Mouse (Mus musculus) forebrain, embryonic 16.5 days (tissue): ENCODE measurements around the gene Vps37d. TPM values are rescaled to one million over a fixed set of nuclear protein-coding genes. Genes with fewer than 3 reads are reported as not detected.

Experiments used
- ATAC-seq: fragments of 200-750 bp; cut with Nextera tagmentation; 2 replicates; pipeline ENCODE4 v1.8.0; 2017; ENCODE audit warnings: mild to moderate bottlenecking, moderate library complexity
- H3K27ac ChIP-seq: fragments of 300-500 bp; sonication (generic); 2 replicates; pipeline ENCODE4 v1.5.1; 2014; ENCODE audit warnings: low read length, control low read depth
- H3K27me3 ChIP-seq: fragments of 300-500 bp; sonication (generic); replicated peaks from 2 replicates; pipeline ENCODE4 v1.6.1; 2014; ENCODE audit warnings: low read length; ENCODE audit not compliant: control insufficient read depth, insufficient read depth
- H3K36me3 ChIP-seq: fragments of 300-500 bp; sonication (generic); 2 replicates; pipeline ENCODE4 v1.6.1; 2014; ENCODE audit not compliant: control insufficient read depth, insufficient read depth
- H3K4me1 ChIP-seq: fragments of 300-500 bp; sonication (generic); replicated peaks from 2 replicates; pipeline ENCODE4 v1.6.1; 2014; ENCODE audit warnings: low read length; ENCODE audit not compliant: control insufficient read depth, insufficient read depth
- H3K4me2 ChIP-seq: fragments of 300-500 bp; sonication (generic); 2 replicates; pipeline ENCODE4 v1.6.1; 2014; ENCODE audit warnings: mild to moderate bottlenecking, low read length, control low read depth
- H3K4me3 ChIP-seq: fragments of 300-500 bp; sonication (generic); replicated peaks from 2 replicates; pipeline ENCODE4 v1.5.1; 2014; ENCODE audit warnings: mild to moderate bottlenecking, low read length, control low read depth
- H3K9ac ChIP-seq: fragments of 300-500 bp; sonication (generic); replicated peaks from 2 replicates; pipeline ENCODE4 v1.6.1; 2014; ENCODE audit warnings: low read depth, low read length, control low read depth
- H3K9me3 ChIP-seq: fragments of 300-500 bp; sonication (generic); 2 replicates; pipeline ENCODE4 v1.6.1; 2016; ENCODE audit warnings: low read length; ENCODE audit not compliant: control insufficient read depth
- WGBS: fragments of 180-500 bp; shearing (Covaris S2); extraction: QIAGEN DNeasy Blood & Tissue Kit; methylation state at CpG from one replicate; pipeline ENCODE4 v1.1.7; 2014; 5-methylcytosine and 5-hydroxymethylcytosine counted together
- polyA plus RNA-seq: library from polyadenylated mRNA; unstranded; fragments of >200 nt; fragmentation: Nextera tagmentation; extraction: Ambion mirVana; gene quantifications from 2 replicates; pipeline ENCODE4 v1.2.1, GENCODE M21; 2015

The Vps37d gene
- polyA plus RNA-seq, 1 experiment from 2014 or later = 27.2 TPM

DNA sequence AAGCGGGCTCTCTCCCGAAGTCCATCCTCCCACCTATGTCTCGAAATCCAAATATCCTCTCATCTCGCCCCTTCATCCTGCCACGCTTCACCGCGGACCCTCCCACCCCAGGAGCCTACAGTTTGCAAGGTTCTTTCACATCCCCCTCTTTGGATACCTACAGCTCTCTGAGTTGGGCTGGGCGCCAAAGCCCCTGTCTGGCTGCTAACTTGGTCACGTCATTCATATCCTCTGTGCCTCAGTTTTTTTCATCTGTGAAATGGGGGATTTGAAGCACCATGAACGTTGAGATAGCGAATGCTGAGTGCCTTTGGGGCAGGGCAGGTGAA is 380 bp upstream of the Vps37d start:
- Histone ChIP-seq H3K4me1 (peaks cover 20% of the 10 kb centered on the region), H3K9me3 (no peaks in the 10 kb centered on the region), H3K27ac (no peak overlapping the region), H3K36me3 (no peaks in the 10 kb centered on the region), H3K9ac (peak overlapping the region; percentile 96), H3K4me2 (peak overlapping the region; percentile 75), H3K4me3 (peak overlapping the region; percentile 71), H3K27me3 (no peaks in the 10 kb centered on the region)
- under 1% methylated on average over 11 of the region's 11 CpGs for WGBS
- ATAC-seq = no peak; the same call in 1 of the 2 replicates

DNA sequence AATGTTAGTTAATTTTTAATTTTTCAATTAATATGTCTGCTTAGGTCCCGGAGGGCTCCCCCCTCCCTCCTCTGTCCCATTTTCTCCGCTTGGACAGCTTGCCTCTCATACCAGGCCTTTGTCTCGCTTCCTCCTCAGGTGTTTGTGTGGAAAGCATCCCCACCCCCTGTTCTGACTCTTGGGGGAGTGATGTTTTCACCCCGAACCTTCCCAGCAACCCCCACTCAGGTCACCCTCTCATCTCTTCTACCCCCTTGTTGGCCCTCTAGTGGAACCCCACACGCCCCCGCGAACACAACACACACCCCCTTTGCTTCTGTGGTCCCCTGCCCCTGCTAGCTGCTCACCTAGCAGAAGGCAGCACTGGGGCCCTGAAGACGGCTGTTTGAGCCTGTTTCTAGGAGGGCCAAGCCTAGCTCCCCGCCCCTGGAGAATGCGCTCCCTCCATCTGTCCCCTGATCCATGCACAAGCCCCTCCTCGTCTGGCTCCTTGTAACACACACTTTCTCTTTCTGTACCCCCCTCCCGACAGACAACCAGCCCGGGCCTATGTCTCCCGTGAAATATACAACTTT is 1.0 kb downstream of the Vps37d start:
- no peaks in the 10 kb centered on the region for H3K36me3 ChIP-seq
- no peaks in the 10 kb centered on the region for H3K27me3 ChIP-seq
- 8% methylated on average over 14 of the region's 14 CpGs for WGBS
- H3K9me3 ChIP-seq = no peaks in the 10 kb centered on the region
- peak overlapping the region; percentile 71 for H3K4me3 ChIP-seq
- peak overlapping the region; percentile 75 for H3K4me2 ChIP-seq
- peak; percentile 80 for ATAC-seq
- H3K9ac ChIP-seq = peak overlapping the region; percentile 96
- peak overlapping the region; percentile 91 for H3K27ac ChIP-seq
- peaks cover 23% of the 10 kb centered on the region for H3K4me1 ChIP-seq

DNA sequence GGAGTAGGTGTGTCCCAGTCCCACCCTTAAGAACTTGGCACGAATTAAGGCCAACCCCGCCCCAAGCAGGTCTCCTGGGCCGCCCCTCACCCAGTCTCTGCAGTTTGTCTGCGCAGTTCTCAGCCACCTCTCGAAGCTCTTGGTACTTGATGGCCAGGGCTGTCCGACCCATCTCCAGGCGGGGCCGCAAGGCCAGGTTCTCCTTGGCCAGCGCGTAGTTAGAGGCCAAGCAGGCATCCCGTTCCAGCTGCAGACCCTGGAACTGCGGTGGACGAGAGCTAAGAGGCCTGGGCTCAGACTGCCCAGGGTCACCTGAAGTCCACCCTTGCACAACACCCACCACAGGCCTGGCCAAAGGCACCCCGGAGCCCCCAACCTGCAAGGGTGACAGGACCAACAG is 1.7 kb downstream of the Vps37d start:
- H3K9me3 ChIP-seq = no peaks in the 10 kb centered on the region
- 90% methylated on average over 14 of the region's 14 CpGs for WGBS
- no peak for ATAC-seq
- no peak overlapping the region for H3K9ac ChIP-seq
- no peaks in the 10 kb centered on the region for H3K36me3 ChIP-seq
- peak overlapping the region; percentile 75 for H3K4me2 ChIP-seq
- H3K4me1 ChIP-seq = peaks cover 23% of the 10 kb centered on the region
- H3K4me3 ChIP-seq = peak overlapping the region; percentile 71
- H3K27ac ChIP-seq = no peak overlapping the region
- H3K27me3 ChIP-seq = no peaks in the 10 kb centered on the region

DNA sequence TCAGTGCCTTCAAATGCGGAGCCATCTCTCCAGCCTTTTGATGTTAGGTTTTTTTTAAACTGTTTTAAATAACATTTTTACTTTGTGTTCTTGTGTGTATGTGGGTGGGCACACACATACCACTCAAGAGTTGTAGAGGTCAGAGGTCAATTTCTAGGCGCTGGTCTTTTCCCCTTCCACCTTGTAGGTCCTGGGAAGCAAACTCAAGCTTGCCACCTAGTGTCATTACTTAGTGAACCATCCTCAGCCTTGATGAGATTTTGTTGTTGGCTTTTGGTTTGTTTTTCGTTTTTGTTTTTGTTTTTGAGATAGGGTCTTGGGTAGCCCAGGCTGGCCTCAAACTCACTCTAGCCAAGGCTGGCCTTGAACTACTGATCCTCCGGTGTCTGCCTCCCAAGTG is 2.4 kb downstream of the Vps37d start:
- 71% methylated on average over 4 of the region's 4 CpGs for WGBS
- no peak overlapping the region for H3K4me2 ChIP-seq
- no peaks in the 10 kb centered on the region for H3K27me3 ChIP-seq
- ATAC-seq = no peak
- H3K4me1 ChIP-seq = peaks cover 23% of the 10 kb centered on the region
- H3K9ac ChIP-seq = no peak overlapping the region
- no peaks in the 10 kb centered on the region for H3K9me3 ChIP-seq
- no peak overlapping the region for H3K4me3 ChIP-seq
- H3K27ac ChIP-seq = no peak overlapping the region
- no peaks in the 10 kb centered on the region for H3K36me3 ChIP-seq

DNA sequence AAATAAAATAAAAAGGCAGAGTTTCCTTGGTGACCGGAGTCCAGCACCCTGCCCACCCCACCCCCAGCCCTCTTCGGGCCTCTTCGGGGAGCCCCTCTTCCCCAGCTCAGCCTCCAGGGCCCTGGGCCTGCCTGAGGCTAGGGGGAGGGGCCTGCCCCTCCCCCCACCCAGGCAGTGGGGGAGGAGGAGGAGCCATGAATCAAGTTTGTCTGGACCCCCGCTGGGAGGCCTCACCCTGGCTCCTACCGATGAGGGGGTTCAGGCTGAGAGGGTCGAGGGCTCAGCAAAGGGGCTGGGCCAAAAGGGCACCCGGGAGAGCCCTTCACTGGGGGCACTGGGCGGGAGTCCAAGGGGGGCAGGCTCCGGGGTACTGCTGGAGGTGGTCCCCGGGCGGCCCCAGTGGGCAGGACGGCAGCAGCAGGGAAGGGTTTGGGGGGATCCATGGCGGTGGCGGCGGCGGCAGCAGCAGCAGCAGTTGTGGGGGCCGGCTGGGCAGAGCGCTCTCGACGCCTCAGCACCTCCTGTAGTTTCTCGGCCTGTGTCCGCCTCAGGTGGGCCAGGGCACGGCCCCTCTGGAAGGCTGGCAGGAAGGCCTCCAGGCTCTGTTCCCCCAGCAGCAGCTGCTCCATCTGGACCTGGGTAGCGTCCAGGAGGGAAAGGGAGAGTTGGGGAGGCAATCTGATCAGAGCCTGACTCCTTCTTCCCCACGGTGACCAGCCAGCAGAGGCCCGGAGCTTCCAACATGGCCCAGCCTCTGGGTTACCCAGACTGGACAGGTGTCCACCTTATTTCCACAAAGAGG is 4.5 kb downstream of the Vps37d start:
- H3K4me3 ChIP-seq = no peak overlapping the region
- no peak for ATAC-seq
- 19% methylated on average over 26 of the region's 26 CpGs for WGBS
- no peak overlapping the region for H3K27ac ChIP-seq
- no peaks in the 10 kb centered on the region for H3K9me3 ChIP-seq
- no peak overlapping the region for H3K4me2 ChIP-seq
- peaks cover 22% of the 10 kb centered on the region for H3K4me1 ChIP-seq
- no peaks in the 10 kb centered on the region for H3K36me3 ChIP-seq
- H3K27me3 ChIP-seq = no peaks in the 10 kb centered on the region
- no peak overlapping the region for H3K9ac ChIP-seq

DNA sequence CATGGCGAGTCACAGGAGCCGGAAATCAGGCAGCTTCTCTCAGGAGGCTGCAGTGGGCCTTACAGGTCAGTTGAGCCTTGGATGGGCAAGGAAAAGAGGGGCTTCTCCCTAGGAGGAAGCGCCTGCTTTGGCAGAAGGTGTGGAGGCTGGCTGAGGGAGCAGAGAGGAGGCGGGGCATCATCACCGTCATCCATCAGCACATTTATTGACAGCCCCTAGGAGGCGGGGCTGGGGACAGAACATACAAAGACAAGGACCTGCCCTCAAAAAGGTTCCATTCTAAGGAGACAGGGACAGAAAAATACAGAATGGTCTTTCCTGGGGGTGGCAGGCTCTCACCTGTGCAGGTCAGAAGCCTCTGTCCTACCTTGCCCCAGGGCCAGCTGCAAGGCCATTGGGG is 5.3 kb downstream of the Vps37d start:
- Histone ChIP-seq H3K4me1 (peaks cover 20% of the 10 kb centered on the region), H3K9ac (no peak overlapping the region), H3K36me3 (0 out of 2 replicates have a peak, but pooled peaks cover 4% of the 10 kb centered on the region), H3K27me3 (no peaks in the 10 kb centered on the region), H3K27ac (no peak overlapping the region), H3K4me2 (no peak overlapping the region), H3K4me3 (no peak overlapping the region), H3K9me3 (no peaks in the 10 kb centered on the region)
- ATAC-seq = no peak
- 73% methylated on average over 6 of the region's 6 CpGs for WGBS

DNA sequence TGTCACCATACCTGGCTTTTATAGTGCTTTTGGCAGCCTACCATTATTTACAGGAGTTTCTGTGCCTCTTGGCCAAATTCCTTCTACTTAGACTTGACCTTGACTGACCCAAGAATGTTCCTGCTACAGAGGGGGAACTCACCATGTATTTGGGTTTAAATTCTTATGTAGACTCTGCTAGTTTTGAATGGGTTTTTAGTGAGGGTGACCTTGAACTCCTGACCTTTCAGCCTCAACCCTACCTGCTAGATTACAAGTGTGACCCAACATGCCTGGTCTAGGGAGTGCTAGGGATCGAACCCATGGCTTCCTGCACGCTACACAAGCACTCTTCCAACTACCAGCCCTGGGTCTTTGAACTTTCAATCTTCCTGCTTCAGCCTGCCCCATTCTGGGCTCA is 6.0 kb downstream of the Vps37d start:
- no peak overlapping the region for H3K4me2 ChIP-seq
- H3K27me3 ChIP-seq = no peaks in the 10 kb centered on the region
- no peak overlapping the region for H3K27ac ChIP-seq
- WGBS = 84% methylated on average over 2 of the region's 2 CpGs
- H3K4me3 ChIP-seq = no peak overlapping the region
- H3K9ac ChIP-seq = no peak overlapping the region
- peaks cover 4% of the 10 kb centered on the region; the same call in 1 of the 2 replicates for H3K36me3 ChIP-seq
- no peaks in the 10 kb centered on the region for H3K9me3 ChIP-seq
- ATAC-seq = no peak
- H3K4me1 ChIP-seq = peaks cover 19% of the 10 kb centered on the region

DNA sequence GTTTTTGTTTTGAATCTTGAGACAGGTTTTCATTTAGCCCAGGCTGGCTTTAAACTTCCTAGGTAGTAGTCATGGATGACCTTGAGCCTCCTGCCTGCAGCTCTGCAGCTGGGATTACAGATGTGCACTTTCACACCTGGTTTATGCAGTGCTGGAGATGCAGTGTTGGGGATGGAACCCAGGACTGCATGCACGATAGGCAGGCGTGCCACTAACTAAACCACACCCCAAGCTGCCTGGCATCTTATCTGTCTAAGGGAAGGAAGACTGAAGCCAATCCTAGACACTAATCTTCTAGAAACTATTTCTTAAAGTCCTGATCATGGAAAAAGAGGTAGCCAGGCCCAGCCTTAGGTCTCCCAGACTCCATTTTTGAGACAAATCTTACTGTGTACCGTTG is 7.6 kb downstream of the Vps37d start:
- WGBS = 93% methylated on average over 3 of the region's 3 CpGs
- Histone ChIP-seq H3K4me1 (peaks cover 14% of the 10 kb centered on the region), H3K27ac (no peak overlapping the region), H3K9me3 (no peaks in the 10 kb centered on the region), H3K4me3 (no peak overlapping the region), H3K27me3 (no peaks in the 10 kb centered on the region), H3K4me2 (no peak overlapping the region), H3K36me3 (peaks cover 4% of the 10 kb centered on the region; the same call in 1 of the 2 replicates), H3K9ac (no peak overlapping the region)
- no peak for ATAC-seq

DNA sequence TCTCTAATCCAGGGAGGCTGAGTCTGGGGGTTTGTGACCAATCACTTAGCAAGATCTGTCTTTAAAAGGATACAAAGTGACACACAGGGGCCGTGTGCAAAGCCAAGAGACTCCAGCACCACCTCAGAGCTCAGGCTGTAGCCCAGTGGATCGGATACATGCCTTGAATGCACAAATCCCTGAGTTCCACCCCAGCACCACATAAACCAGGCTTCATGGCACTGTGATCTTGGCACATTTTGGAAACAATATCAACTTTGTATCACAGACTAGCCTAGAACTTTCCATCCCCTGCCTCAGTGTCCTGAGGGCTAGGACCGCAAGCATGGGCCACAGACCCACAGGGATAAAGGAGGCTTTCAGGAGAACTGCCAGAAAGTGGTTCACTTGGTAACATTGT is 12.1 kb downstream of the Vps37d start:
- peaks cover 19% of the 10 kb centered on the region for H3K4me1 ChIP-seq
- H3K4me3 ChIP-seq = no peak overlapping the region
- no peak overlapping the region for H3K27ac ChIP-seq
- H3K9ac ChIP-seq = no peak overlapping the region
- 85% methylated on average over 3 of the region's 3 CpGs for WGBS
- H3K9me3 ChIP-seq = no peaks in the 10 kb centered on the region
- ATAC-seq = no peak
- H3K27me3 ChIP-seq = no peaks in the 10 kb centered on the region
- H3K4me2 ChIP-seq = peak overlapping the region; percentile 6; the same call in 1 of the 2 replicates
- peaks cover 4% of the 10 kb centered on the region; the same call in 1 of the 2 replicates for H3K36me3 ChIP-seq
